Mouse (Mus musculus): ENCODE results near the gene Slc9b1. TPM values are rescaled to one million over a fixed set of nuclear protein-coding genes. Genes with fewer than 3 reads are reported as not detected.

Slc9b1 gene
- polyA plus RNA-seq, 1 experiment from 2014 or later: 0.17 TPM

Other genes with a start within 250 kb of the Slc9b1 start
- 37.1 and 38.6 TPM in 2 replicates for gene Cenpe, start 135.5 kb upstream of the Slc9b1 start, polyA plus RNA-seq (2014; fragmentation: Nextera tagmentation; extraction: Ambion mirVana)
- gene Bdh2, start 66.8 kb upstream of the Slc9b1 start, polyA plus RNA-seq (2014; fragmentation: Nextera tagmentation; extraction: Ambion mirVana): 5.2 and 6.9 TPM in 2 replicates
- gene Slc9b2, start 40.3 kb upstream of the Slc9b1 start, polyA plus RNA-seq (2014; fragmentation: Nextera tagmentation; extraction: Ambion mirVana): 2.0 and 2.5 TPM in 2 replicates
- 66.5 and 72.8 TPM in 2 replicates for gene Cisd2, start 75.9 kb downstream of the Slc9b1 start, polyA plus RNA-seq (2014; fragmentation: Nextera tagmentation; extraction: Ambion mirVana)
- 642 and 652 TPM in 2 replicates for gene Ube2d3, start 90.1 kb downstream of the Slc9b1 start, polyA plus RNA-seq (2014; fragmentation: Nextera tagmentation; extraction: Ambion mirVana)
- 3.1 and 4.0 TPM in 2 replicates for gene Manba, start 137.6 kb downstream of the Slc9b1 start, polyA plus RNA-seq (2014; fragmentation: Nextera tagmentation; extraction: Ambion mirVana)

Data from neural tube, embryonic 11.5 days (tissue).